Mouse (Mus musculus) T-cell, adult 2 months (primary cell): ENCODE results near the gene Hyls1.
A peak's percentile ranks its signal among the peaks of the same experiment; 100 is the strongest.
"Not testable (repeated sequence)": the region's sequence is repeated elsewhere in the genome, so short reads cannot be mapped to it uniquely, and the experiment has no call there.

Experiments used
- DNase-seq: peaks from one replicate; pipeline ENCODE4 v3.0.0; 2022; ENCODE audit warnings: low spot score

Gene Hyls1

GRCm38 (mm10) chr9:35569571-35570534, at the start of gene Hyls1, which contains the start of gene Pate2:
TSS of gene Hyls1 (minus strand) at chr9:35570398.
TSS of gene Pate2 (plus strand) at chr9:35570284.
- DNase-seq: peak; percentile 93

GRCm38 (mm10) chr9:35616784-35617183, 46.6 kb upstream of the Hyls1 start:
- not testable (repeated sequence) for DNase-seq

- no peak for DNase-seq
Observed at GRCm38 (mm10) chr9:35614005-35614404, 43.8 kb upstream of the Hyls1 start.

- no peak for DNase-seq
Observed at GRCm38 (mm10) chr9:35611841-35612240, 41.6 kb upstream of the Hyls1 start, which contains the start of gene Pate4. TSS of gene Pate4 (minus strand) at chr9:35611941.

GRCm38 (mm10) chr9:35607647-35608405, 37.6 kb upstream of the Hyls1 start:
- DNase-seq: no peak

GRCm38 (mm10) chr9:35592903-35593302, 22.7 kb upstream of the Hyls1 start:
- DNase-seq: no peak

GRCm38 (mm10) chr9:35587674-35588073, 17.5 kb upstream of the Hyls1 start:
- DNase-seq: no peak

- no peak for DNase-seq
Observed at GRCm38 (mm10) chr9:35574416-35574815, 4.2 kb upstream of the Hyls1 start.

GRCm38 (mm10) chr9:35570663-35571062, 465 bp upstream of the Hyls1 start:
- no peak for DNase-seq

- no peak for DNase-seq
Observed at GRCm38 (mm10) chr9:35567995-35568394, 2.2 kb downstream of the Hyls1 start.

- DNase-seq: no peak
Observed at GRCm38 (mm10) chr9:35564536-35565240, 5.5 kb downstream of the Hyls1 start.

GRCm38 (mm10) chr9:35561583-35561982, 8.6 kb downstream of the Hyls1 start:
- DNase-seq: no peak

GRCm38 (mm10) chr9:35561076-35561475, 9.1 kb downstream of the Hyls1 start:
- DNase-seq: no peak

GRCm38 (mm10) chr9:35559009-35559890, 10.9 kb downstream of the Hyls1 start:
- DNase-seq: peak; percentile 83

GRCm38 (mm10) chr9:35558257-35559008, 11.8 kb downstream of the Hyls1 start, which contains the start of the genes Ddx25 and Pus3:
TSS of gene Ddx25 (minus strand) at chr9:35558528.
TSS of gene Pus3 (plus strand) at chr9:35558595.
- DNase-seq: peak; percentile 39

GRCm38 (mm10) chr9:35556494-35557102, 13.6 kb downstream of the Hyls1 start:
- DNase-seq: no peak

GRCm38 (mm10) chr9:35548455-35548854, 21.7 kb downstream of the Hyls1 start:
- no peak for DNase-seq

GRCm38 (mm10) chr9:35546745-35547144, 23.5 kb downstream of the Hyls1 start:
- DNase-seq: peak; percentile 13

GRCm38 (mm10) chr9:35545704-35546103, 24.5 kb downstream of the Hyls1 start:
- DNase-seq: no peak

- DNase-seq: no peak
Observed at GRCm38 (mm10) chr9:35544666-35545065, 25.5 kb downstream of the Hyls1 start.
